Mouse (Mus musculus) heart, embryonic 16.5 days (tissue): Measurements from ENCODE around the gene Arfgap2. TPM values are rescaled to one million over a fixed set of nuclear protein-coding genes. Genes with fewer than 3 reads are reported as not detected.

ENCODE experiments used
- ATAC-seq: fragments of 200-750 bp; cut with Nextera tagmentation; replicated peaks from 2 replicates; pipeline ENCODE4 v1.8.0; 2017; ENCODE audit warnings: moderate number of reproducible peaks; ENCODE audit not compliant: insufficient read depth, low FRiP score; ENCODE audit errors: extremely low read depth
- H3K27ac ChIP-seq: fragments of 300-500 bp; sonication (generic); 2 replicates; pipeline ENCODE4 v1.5.1; 2014; ENCODE audit warnings: mild to moderate bottlenecking, low read length, control low read depth, moderate library complexity
- H3K27me3 ChIP-seq: fragments of 300-500 bp; sonication (generic); 2 replicates; pipeline ENCODE4 v1.6.1; 2014; ENCODE audit warnings: low read length, mixed read lengths; ENCODE audit not compliant: control insufficient read depth, insufficient read depth
- H3K36me3 ChIP-seq: fragments of 300-500 bp; sonication (generic); 2 replicates; pipeline ENCODE4 v1.6.1; 2014; ENCODE audit not compliant: control insufficient read depth, insufficient read depth
- H3K4me1 ChIP-seq: fragments of 300-500 bp; sonication (generic); 2 replicates; pipeline ENCODE4 v1.6.1; 2014; ENCODE audit warnings: low read length, mixed read lengths; ENCODE audit not compliant: control insufficient read depth, insufficient read depth
- H3K4me2 ChIP-seq: fragments of 300-500 bp; sonication (generic); 2 replicates; pipeline ENCODE4 v1.6.1; 2014; ENCODE audit warnings: low read depth, mild to moderate bottlenecking, control low read depth, low read length
- H3K4me3 ChIP-seq: fragments of 300-500 bp; sonication (generic); 2 replicates; pipeline ENCODE4 v1.5.1; 2014; ENCODE audit warnings: mild to moderate bottlenecking, control low read depth, low read length
- H3K9ac ChIP-seq: fragments of 300-500 bp; sonication (generic); 2 replicates; pipeline ENCODE4 v1.6.1; 2014; ENCODE audit warnings: low read length, control low read depth
- H3K9me3 ChIP-seq: fragments of 300-500 bp; sonication (generic); replicated peaks from 2 replicates; pipeline ENCODE4 v1.6.1; 2016; ENCODE audit warnings: low read length; ENCODE audit not compliant: control insufficient read depth
- WGBS: fragments of 180-500 bp; shearing (Covaris S2); extraction: QIAGEN DNeasy Blood & Tissue Kit; methylation state at CpG from one replicate; pipeline ENCODE4 v1.1.7; 2014; 5-methylcytosine and 5-hydroxymethylcytosine counted together
- polyA plus RNA-seq: library from polyadenylated mRNA; unstranded; fragments of >200 nt; fragmentation: Nextera tagmentation; extraction: Ambion mirVana; gene quantifications from 2 replicates; pipeline ENCODE4 v1.2.1, GENCODE M21; 2015

Arfgap2 gene
- polyA plus RNA-seq, 1 experiment from 2014 or later: 64.9 TPM

DNA sequence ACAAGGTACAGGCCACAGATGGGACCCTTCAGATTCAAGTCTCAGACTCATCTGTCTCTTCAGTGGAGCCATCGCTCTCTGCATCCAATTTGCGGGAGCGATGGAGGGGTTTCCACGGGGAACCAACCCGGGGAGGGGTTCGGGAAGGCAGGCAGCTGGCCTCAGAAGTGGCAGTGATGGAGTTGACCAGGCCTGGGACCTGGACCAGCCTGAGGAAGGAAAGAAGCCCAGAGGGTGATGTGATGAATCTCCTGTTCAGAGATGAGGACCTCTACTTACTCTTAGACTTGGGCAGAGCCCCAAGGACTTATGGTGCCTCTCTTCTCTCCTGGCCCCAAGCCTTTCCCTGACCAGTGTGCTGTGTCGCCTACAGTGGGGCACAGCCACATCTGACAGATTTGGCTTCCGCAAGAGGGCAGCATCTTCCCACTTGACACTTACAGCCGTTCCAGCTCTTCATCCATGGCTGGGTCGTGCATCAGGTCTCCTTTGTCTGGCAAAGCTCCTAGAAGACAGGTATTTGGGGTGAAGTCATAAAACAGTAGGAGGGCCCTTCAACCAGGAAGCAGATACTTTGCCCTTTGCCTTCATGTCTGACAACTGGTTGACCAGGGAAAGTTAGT, 14.1 kb downstream of the Arfgap2 start:
- Histone ChIP-seq H3K4me1 (peaks cover 16% of the 10 kb centered on the region), H3K27ac (no peak overlapping the region), H3K27me3 (no peaks in the 10 kb centered on the region), H3K9ac (no peak overlapping the region), H3K4me2 (no peak overlapping the region), H3K9me3 (no peaks in the 10 kb centered on the region), H3K4me3 (no peak overlapping the region), H3K36me3 (peaks cover 18% of the 10 kb centered on the region)
- 38% methylated on average over 10 of the region's 10 CpGs for WGBS
- ATAC-seq: 0 out of 2 replicates have a peak, but pooled peaks have one; percentile 49

DNA sequence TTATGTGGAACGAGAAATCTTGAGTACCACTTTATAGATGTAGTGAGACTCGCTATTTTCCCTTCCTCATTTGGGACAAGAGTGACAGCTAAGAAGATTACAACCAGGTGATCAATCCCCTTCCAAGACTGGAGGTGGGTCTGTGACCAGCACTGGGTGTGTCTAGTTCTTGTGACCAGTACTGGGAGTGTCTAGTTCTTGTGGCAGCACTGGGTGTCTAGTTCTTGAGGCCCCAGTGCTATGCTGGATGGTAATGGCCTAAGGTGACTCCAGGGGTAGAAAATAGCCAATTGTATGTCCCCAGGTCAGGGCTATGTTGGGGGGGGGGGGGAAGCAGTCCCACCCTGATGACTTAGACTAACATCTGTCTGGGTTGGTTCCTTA, 14.6 kb downstream of the Arfgap2 start:
- H3K4me1 ChIP-seq: peaks cover 20% of the 10 kb centered on the region
- 66% methylated on average over 2 of the region's 2 CpGs for WGBS
- no peak overlapping the region for H3K9ac ChIP-seq
- H3K27me3 ChIP-seq: no peaks in the 10 kb centered on the region
- H3K4me3 ChIP-seq: no peak overlapping the region
- H3K36me3 ChIP-seq: peaks cover 13% of the 10 kb centered on the region
- no peaks in the 10 kb centered on the region for H3K9me3 ChIP-seq
- H3K27ac ChIP-seq: no peak overlapping the region
- no peak for ATAC-seq
- H3K4me2 ChIP-seq: no peak overlapping the region

DNA sequence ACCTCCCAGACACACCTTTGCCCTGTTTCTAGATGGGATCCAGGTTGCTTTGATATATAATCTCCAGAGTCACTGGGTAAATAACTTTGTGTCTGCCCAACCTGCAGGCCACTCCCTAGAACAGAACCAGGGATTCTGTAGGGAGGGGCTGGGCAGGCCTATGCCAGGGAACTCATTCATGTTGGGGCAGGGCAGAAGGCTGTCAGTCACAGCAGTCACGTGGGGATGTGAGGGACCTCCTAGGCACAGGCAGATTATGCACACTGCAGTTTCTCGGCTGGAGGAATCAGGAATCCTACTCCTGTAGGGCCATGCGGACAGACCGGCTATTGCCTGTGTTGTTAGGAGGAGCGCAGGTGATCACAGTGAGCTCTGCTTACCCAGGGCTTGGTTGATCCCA, 16.6 kb downstream of the Arfgap2 start:
- Histone ChIP-seq H3K4me2 (no peak overlapping the region), H3K36me3 (no peaks in the 10 kb centered on the region), H3K9me3 (no peaks in the 10 kb centered on the region), H3K27ac (no peak overlapping the region), H3K27me3 (no peaks in the 10 kb centered on the region), H3K4me1 (peaks cover 24% of the 10 kb centered on the region), H3K9ac (no peak overlapping the region), H3K4me3 (no peak overlapping the region)
- 48% methylated on average over 5 of the region's 5 CpGs for WGBS
- ATAC-seq: 0 out of 2 replicates have a peak, but pooled peaks have one; percentile 24

DNA sequence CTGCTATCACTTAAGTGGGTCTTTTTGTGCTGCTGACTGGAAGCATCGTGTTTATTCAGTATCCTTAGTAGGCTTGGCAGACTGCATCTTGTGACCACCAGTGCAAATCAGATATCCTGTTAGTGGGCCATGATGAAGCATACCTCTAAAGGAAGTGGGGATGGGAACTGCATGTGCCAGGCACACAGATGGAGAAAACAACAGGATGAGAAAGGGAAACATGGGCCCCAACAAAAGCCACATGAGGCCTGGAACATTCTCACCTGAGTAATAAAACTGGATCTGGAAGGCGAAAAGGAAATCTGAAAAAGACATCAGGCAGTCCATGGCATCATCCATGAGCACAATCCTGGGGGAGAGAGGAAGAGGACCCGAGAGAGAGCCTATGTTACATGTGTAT, 19.2 kb downstream of the Arfgap2 start:
- H3K36me3 ChIP-seq: no peaks in the 10 kb centered on the region
- no peaks in the 10 kb centered on the region for H3K27me3 ChIP-seq
- no peaks in the 10 kb centered on the region for H3K9me3 ChIP-seq
- H3K4me1 ChIP-seq: peaks cover 24% of the 10 kb centered on the region
- no peak overlapping the region for H3K4me3 ChIP-seq
- ATAC-seq: no peak
- no peak overlapping the region for H3K9ac ChIP-seq
- H3K27ac ChIP-seq: no peak overlapping the region
- 63% methylated on average over 3 of the region's 3 CpGs for WGBS
- no peak overlapping the region for H3K4me2 ChIP-seq

DNA sequence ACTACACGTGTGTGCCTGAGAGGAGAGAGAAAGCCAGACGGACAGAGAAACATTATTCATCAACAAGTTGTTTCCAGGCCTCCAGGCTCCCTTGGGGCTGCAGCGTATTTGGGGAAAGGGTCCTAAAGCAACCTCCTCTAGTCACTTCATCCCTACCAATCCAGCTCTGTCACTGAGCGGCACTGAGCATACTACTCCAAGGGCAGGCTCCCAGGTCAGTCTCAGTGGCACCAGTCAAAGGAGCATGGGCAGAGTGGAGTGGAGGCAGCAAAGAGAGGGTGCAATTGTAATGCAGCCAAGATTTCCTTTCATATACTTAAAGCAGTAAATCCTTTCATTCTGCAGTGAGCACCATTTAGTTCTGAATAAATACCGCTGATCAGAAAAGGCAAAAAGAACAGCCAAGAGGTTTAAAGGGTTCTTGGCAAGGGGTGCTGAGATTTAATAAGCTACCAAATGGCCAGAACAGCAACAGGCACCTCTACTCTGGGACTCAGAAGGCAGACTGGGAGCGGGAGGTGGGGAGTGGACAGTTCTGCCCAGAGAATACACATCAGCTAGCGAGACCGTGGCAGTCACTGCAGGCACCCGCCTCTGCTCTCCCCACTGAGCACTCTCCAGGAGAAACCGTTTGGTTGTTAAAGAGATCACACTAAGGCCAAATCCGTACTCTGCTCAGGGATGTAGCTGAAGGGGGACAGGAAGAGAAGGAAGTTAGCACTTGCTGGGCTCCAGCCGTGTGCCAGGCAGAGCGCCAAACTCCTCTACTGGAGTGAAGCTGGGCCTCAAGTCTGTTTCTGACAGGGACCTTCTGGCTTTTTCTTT, 19.8 kb downstream of the Arfgap2 start:
- Histone ChIP-seq H3K4me2 (no peak overlapping the region), H3K36me3 (no peaks in the 10 kb centered on the region), H3K4me1 (peaks cover 24% of the 10 kb centered on the region), H3K27ac (no peak overlapping the region; the same call in 1 of the 2 replicates), H3K9me3 (no peaks in the 10 kb centered on the region), H3K27me3 (no peaks in the 10 kb centered on the region), H3K9ac (no peak overlapping the region), H3K4me3 (no peak overlapping the region)
- WGBS: 45% methylated on average over 13 of the region's 13 CpGs
- ATAC-seq: peak; percentile 26; the same call in 1 of the 2 replicates

DNA sequence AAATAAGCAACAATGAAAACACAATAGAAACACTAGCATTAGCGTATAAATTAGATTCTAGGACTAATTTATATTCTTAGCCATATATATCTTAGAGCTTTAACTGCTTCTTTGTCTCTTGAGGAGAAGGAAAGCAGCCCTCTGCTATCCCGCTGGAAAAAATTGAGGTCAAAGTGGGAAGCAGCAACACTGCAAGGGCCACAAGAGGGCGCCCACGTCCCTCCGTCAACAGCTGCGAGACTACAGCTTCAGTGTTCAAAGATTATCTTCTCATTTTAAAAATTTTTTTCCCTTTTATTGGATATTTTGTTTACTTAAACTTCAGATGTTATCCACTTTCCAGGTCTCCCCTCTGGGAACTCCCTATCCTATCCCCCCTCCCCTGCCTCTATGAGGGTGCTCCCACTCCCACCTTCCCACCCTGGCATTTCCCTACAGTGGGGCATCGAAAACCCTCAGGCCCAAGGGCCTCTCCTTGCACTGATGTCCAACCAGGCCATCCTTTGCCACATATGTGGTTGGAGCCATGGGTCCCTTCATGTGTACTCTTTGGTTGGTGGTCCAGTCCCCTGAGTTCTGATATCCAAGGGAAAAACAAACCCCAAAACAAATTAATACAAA, 21.2 kb downstream of the Arfgap2 start:
- H3K27me3 ChIP-seq: no peaks in the 10 kb centered on the region
- WGBS: 13% methylated on average over 7 of the region's 7 CpGs
- no peaks in the 10 kb centered on the region for H3K9me3 ChIP-seq
- no peak overlapping the region for H3K9ac ChIP-seq
- no peaks in the 10 kb centered on the region for H3K36me3 ChIP-seq
- peaks cover 24% of the 10 kb centered on the region for H3K4me1 ChIP-seq
- no peak overlapping the region for H3K4me2 ChIP-seq
- no peak overlapping the region for H3K4me3 ChIP-seq
- ATAC-seq: no peak
- H3K27ac ChIP-seq: no peak overlapping the region

DNA sequence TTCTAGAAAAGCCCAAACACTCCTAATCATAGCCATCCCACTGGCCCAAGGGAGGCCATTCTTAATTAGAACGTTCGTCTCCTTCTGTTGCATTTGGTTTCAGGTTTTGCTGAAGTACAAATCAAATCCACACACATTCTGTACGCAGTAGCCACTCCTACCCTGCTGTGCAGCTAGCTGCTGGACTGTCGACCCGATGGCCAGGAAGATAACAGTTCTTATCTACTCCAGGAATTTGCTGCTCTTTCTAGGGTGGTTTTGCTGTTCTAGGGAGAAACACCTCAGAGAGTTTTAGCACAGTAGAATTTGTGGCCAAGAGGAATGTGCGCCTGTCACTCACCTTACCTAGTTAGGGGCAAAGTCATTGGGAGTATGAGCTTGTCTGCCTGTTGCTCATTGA, 22.8 kb downstream of the Arfgap2 start:
- H3K27me3 ChIP-seq: no peaks in the 10 kb centered on the region
- H3K4me1 ChIP-seq: peaks cover 15% of the 10 kb centered on the region
- WGBS: 48% methylated on average over 6 of the region's 6 CpGs
- no peaks in the 10 kb centered on the region for H3K36me3 ChIP-seq
- no peak overlapping the region for H3K4me2 ChIP-seq
- no peak overlapping the region for H3K27ac ChIP-seq
- H3K4me3 ChIP-seq: no peak overlapping the region
- ATAC-seq: no peak
- H3K9ac ChIP-seq: no peak overlapping the region
- H3K9me3 ChIP-seq: no peaks in the 10 kb centered on the region

DNA sequence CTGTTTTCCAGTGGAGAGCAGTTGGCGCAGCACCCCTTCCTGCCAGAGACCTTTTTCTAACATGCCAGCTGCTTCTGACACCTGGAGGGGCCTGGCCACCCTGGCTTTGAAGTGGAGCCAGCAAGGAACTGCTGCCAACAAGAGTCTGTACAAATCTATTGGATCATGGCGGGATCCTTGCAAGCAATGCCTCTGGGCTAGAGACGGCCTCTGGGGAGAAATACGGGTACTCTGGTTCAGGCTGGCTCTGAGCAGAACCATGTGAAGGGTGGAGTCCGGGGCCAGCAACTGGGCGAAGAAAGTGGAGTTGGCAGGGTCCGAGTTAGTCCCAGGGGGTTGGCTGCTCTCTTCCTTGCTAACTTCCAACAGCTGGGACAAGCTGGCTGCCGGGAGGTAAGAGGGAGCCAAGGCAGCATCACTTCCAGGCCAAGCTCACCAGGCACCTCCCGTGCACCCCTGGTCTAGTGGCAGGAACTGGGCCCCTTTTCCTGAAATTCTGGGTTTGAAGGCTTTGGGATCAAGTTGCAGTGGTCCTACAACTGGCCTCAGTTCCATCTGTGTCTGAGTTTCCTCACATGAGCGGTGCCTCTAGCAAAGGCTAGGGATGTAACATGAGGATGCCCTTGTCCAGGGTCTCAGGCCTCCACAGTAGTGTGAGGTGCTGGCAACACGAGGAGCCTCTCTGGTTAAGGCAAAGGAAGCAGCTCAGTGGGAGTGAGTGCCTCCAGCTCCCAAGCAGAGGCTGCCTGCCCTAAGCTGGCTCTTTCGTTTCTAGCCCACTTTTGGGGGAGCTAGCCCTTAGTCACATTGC, 26.6 kb downstream of the Arfgap2 start:
- H3K9ac ChIP-seq: no peak overlapping the region
- no peak overlapping the region for H3K4me3 ChIP-seq
- no peaks in the 10 kb centered on the region for H3K4me1 ChIP-seq
- no peaks in the 10 kb centered on the region for H3K27me3 ChIP-seq
- no peak overlapping the region for H3K4me2 ChIP-seq
- 73% methylated on average over 12 of the region's 12 CpGs for WGBS
- ATAC-seq: no peak
- H3K27ac ChIP-seq: no peak overlapping the region
- no peaks in the 10 kb centered on the region for H3K36me3 ChIP-seq
- H3K9me3 ChIP-seq: no peaks in the 10 kb centered on the region
